Mouse (Mus musculus) limb, embryonic 12.5 days (tissue): ENCODE measurements around the gene Usp47. TPM values are rescaled to one million over a fixed set of nuclear protein-coding genes. Genes with fewer than 3 reads are reported as not detected.
A peak's percentile ranks its signal among the peaks of the same experiment; 100 is the strongest.

Experiments
- ATAC-seq: fragments of 200-750 bp; cut with Nextera tagmentation; 2 replicates; pipeline ENCODE4 v1.8.0; 2017; ENCODE audit warnings: low read depth, moderate TSS enrichment; ENCODE audit not compliant: insufficient number of reproducible peaks, insufficient read depth, low FRiP score, low TSS enrichment
- H3K27ac ChIP-seq: fragments of 300-500 bp; sonication (generic); 2 replicates; pipeline ENCODE4 v1.5.1; 2016; ENCODE audit warnings: mild to moderate bottlenecking, moderate library complexity
- H3K27me3 ChIP-seq: fragments of 300-500 bp; sonication (generic); 2 replicates; pipeline ENCODE4 v1.6.1; 2016; ENCODE audit warnings: mild to moderate bottlenecking, moderate library complexity
- H3K36me3 ChIP-seq: fragments of 300-500 bp; sonication (generic); 2 replicates; pipeline ENCODE4 v1.6.1; 2016; ENCODE audit warnings: mild to moderate bottlenecking, moderate library complexity
- H3K4me1 ChIP-seq: fragments of 300-500 bp; sonication (generic); replicated peaks from 2 replicates; pipeline ENCODE4 v1.6.1; 2016
- H3K4me2 ChIP-seq: fragments of 300-500 bp; sonication (generic); 2 replicates; pipeline ENCODE4 v1.6.1; 2016; ENCODE audit warnings: mild to moderate bottlenecking, moderate library complexity
- H3K4me3 ChIP-seq: fragments of 300-500 bp; sonication (generic); replicated peaks from 2 replicates; pipeline ENCODE4 v1.5.1; 2016; ENCODE audit warnings: mild to moderate bottlenecking
- H3K9ac ChIP-seq: fragments of 300-500 bp; sonication (generic); replicated peaks from 2 replicates; pipeline ENCODE4 v1.6.1; 2016; ENCODE audit warnings: mild to moderate bottlenecking, moderate library complexity
- H3K9me3 ChIP-seq: fragments of 300-500 bp; sonication (generic); 2 replicates; pipeline ENCODE4 v1.6.1; 2016; ENCODE audit warnings: mild to moderate bottlenecking, moderate library complexity
- WGBS: fragments of 180-500 bp; shearing (Covaris S2); methylation state at CpG from one replicate; pipeline ENCODE4 v1.1.7; 2016; 5-methylcytosine and 5-hydroxymethylcytosine counted together
- polyA plus RNA-seq: library from polyadenylated mRNA; unstranded; fragments of >200 nt; fragmentation: Nextera tagmentation; extraction: Ambion mirVana; gene quantifications from 2 replicates; pipeline ENCODE4 v1.2.1, GENCODE M21; 2016

Gene Usp47
- polyA plus RNA-seq = 102 and 107 TPM in 2 replicates

- H3K4me2 ChIP-seq = peak within 1 kb of the TSS; percentile 76
- WGBS = under 1% methylated on average over 54 of the region's 54 CpGs
Observed at GRCm38 (mm10) chr7:112023150-112023600, at the start of gene Usp47. Gene Usp47, plus strand, starts transcription at chr7:112023504.

GRCm38 (mm10) chr7:111976401-111976800 lies 46.9 kb upstream of the Usp47 start:
- WGBS = 63% methylated on average over 2 of the region's 2 CpGs
- H3K27ac ChIP-seq = no peak overlapping the region
- ATAC-seq = no peak
- no peaks in the 10 kb centered on the region for H3K36me3 ChIP-seq
- no peaks in the 10 kb centered on the region for H3K9me3 ChIP-seq
- H3K27me3 ChIP-seq = no peaks in the 10 kb centered on the region
- no peak overlapping the region for H3K4me2 ChIP-seq
- H3K4me1 ChIP-seq = no peaks in the 10 kb centered on the region
- H3K9ac ChIP-seq = no peak overlapping the region
- H3K4me3 ChIP-seq = no peak overlapping the region

More at GRCm38 (mm10) chr7:112023150-112023600, at the start of gene Usp47:
- H3K4me1 ChIP-seq = peaks cover 27% of the 10 kb centered on the region
- H3K9ac ChIP-seq = peak within 1 kb of the TSS; percentile 98
- peak within 1 kb of the TSS; percentile 94 for H3K4me3 ChIP-seq
- H3K9me3 ChIP-seq = no peaks in the 10 kb centered on the region
- ATAC-seq = peak; percentile 92
- peak within 1 kb of the TSS; percentile 99 for H3K27ac ChIP-seq
- H3K27me3 ChIP-seq = no peaks in the 10 kb centered on the region
- H3K36me3 ChIP-seq = peaks cover 2% of the 10 kb centered on the region; the same call in 1 of the 2 replicates

- no peaks in the 10 kb centered on the region for H3K9me3 ChIP-seq
- no peak for ATAC-seq
- H3K27me3 ChIP-seq = no peaks in the 10 kb centered on the region
- WGBS = 87% methylated on average over 3 of the region's 3 CpGs
- H3K27ac ChIP-seq = no peak overlapping the region
- H3K36me3 ChIP-seq = no peaks in the 10 kb centered on the region
- H3K9ac ChIP-seq = no peak overlapping the region
- H3K4me2 ChIP-seq = no peak overlapping the region
- H3K4me1 ChIP-seq = no peaks in the 10 kb centered on the region
- H3K4me3 ChIP-seq = no peak overlapping the region
Observed at GRCm38 (mm10) chr7:111977871-111978270, 45.4 kb upstream of the Usp47 start.

- 95% methylated on average over 15 of the region's 15 CpGs for WGBS
- ATAC-seq = no peak
- Histone ChIP-seq H3K4me3 (no peak overlapping the region), H3K4me2 (no peak overlapping the region), H3K9ac (no peak overlapping the region), H3K9me3 (no peaks in the 10 kb centered on the region), H3K4me1 (no peaks in the 10 kb centered on the region), H3K36me3 (no peaks in the 10 kb centered on the region), H3K27me3 (no peaks in the 10 kb centered on the region), H3K27ac (no peak overlapping the region)
Observed at GRCm38 (mm10) chr7:111982296-111982695, 41.0 kb upstream of the Usp47 start.

- Histone ChIP-seq H3K4me3 (no peak overlapping the region), H3K4me1 (no peaks in the 10 kb centered on the region), H3K9me3 (no peaks in the 10 kb centered on the region), H3K36me3 (no peaks in the 10 kb centered on the region), H3K27me3 (no peaks in the 10 kb centered on the region), H3K9ac (no peak overlapping the region), H3K27ac (no peak overlapping the region), H3K4me2 (no peak overlapping the region)
- WGBS = 92% methylated on average over 3 of the region's 3 CpGs
- ATAC-seq = no peak
Observed at GRCm38 (mm10) chr7:111984530-111984929, 38.8 kb upstream of the Usp47 start.

GRCm38 (mm10) chr7:111985266-111985665 lies 38.0 kb upstream of the Usp47 start:
- Histone ChIP-seq H3K27me3 (no peaks in the 10 kb centered on the region), H3K4me3 (no peak overlapping the region), H3K4me2 (no peak overlapping the region), H3K36me3 (no peaks in the 10 kb centered on the region), H3K9me3 (no peaks in the 10 kb centered on the region), H3K9ac (no peak overlapping the region), H3K27ac (no peak overlapping the region), H3K4me1 (no peaks in the 10 kb centered on the region)
- ATAC-seq = no peak
- 73% methylated on average over 4 of the region's 4 CpGs for WGBS

GRCm38 (mm10) chr7:111986906-111987305 lies 36.4 kb upstream of the Usp47 start:
- no peaks in the 10 kb centered on the region for H3K27me3 ChIP-seq
- no peak for ATAC-seq
- H3K4me1 ChIP-seq = no peaks in the 10 kb centered on the region
- H3K4me3 ChIP-seq = no peak overlapping the region
- no peaks in the 10 kb centered on the region for H3K9me3 ChIP-seq
- 72% methylated on average over 3 of the region's 3 CpGs for WGBS
- no peak overlapping the region for H3K9ac ChIP-seq
- H3K36me3 ChIP-seq = no peaks in the 10 kb centered on the region
- H3K27ac ChIP-seq = no peak overlapping the region
- no peak overlapping the region for H3K4me2 ChIP-seq

- peaks cover 6% of the 10 kb centered on the region; the same call in 1 of the 2 replicates for H3K9me3 ChIP-seq
- 67% methylated on average over 2 of the region's 2 CpGs for WGBS
- no peak for ATAC-seq
Observed at GRCm38 (mm10) chr7:111997441-111997840, 25.9 kb upstream of the Usp47 start.

GRCm38 (mm10) chr7:111998446-111999004 lies 24.8 kb upstream of the Usp47 start:
- 68% methylated on average over 6 of the region's 6 CpGs for WGBS
- no peaks in the 10 kb centered on the region for H3K27me3 ChIP-seq
- H3K9ac ChIP-seq = no peak overlapping the region
- no peak overlapping the region for H3K27ac ChIP-seq
- H3K4me1 ChIP-seq = no peaks in the 10 kb centered on the region
- no peak overlapping the region for H3K4me3 ChIP-seq
- no peak for ATAC-seq
- no peak overlapping the region for H3K4me2 ChIP-seq
- H3K9me3 ChIP-seq = peaks cover 6% of the 10 kb centered on the region; the same call in 1 of the 2 replicates
- no peaks in the 10 kb centered on the region for H3K36me3 ChIP-seq

More at GRCm38 (mm10) chr7:111997441-111997840, 25.9 kb upstream of the Usp47 start:
- no peak overlapping the region for H3K9ac ChIP-seq
- H3K4me2 ChIP-seq = no peak overlapping the region
- no peaks in the 10 kb centered on the region for H3K4me1 ChIP-seq
- H3K4me3 ChIP-seq = no peak overlapping the region
- no peak overlapping the region for H3K27ac ChIP-seq
- H3K27me3 ChIP-seq = no peaks in the 10 kb centered on the region
- no peaks in the 10 kb centered on the region for H3K36me3 ChIP-seq

GRCm38 (mm10) chr7:111999376-111999775 lies 23.9 kb upstream of the Usp47 start:
- no peak overlapping the region for H3K4me3 ChIP-seq
- ATAC-seq = no peak
- peaks cover 6% of the 10 kb centered on the region; the same call in 1 of the 2 replicates for H3K9me3 ChIP-seq
- H3K9ac ChIP-seq = no peak overlapping the region
- H3K4me1 ChIP-seq = no peaks in the 10 kb centered on the region
- no peak overlapping the region for H3K4me2 ChIP-seq
- H3K27ac ChIP-seq = no peak overlapping the region
- H3K27me3 ChIP-seq = no peaks in the 10 kb centered on the region
- H3K36me3 ChIP-seq = no peaks in the 10 kb centered on the region

- peaks cover 6% of the 10 kb centered on the region; the same call in 1 of the 2 replicates for H3K9me3 ChIP-seq
- no peaks in the 10 kb centered on the region for H3K4me1 ChIP-seq
- no peak overlapping the region for H3K9ac ChIP-seq
- H3K27ac ChIP-seq = no peak overlapping the region
- 79% methylated on average over 1 of the region's 1 CpGs for WGBS
- ATAC-seq = no peak
- H3K4me3 ChIP-seq = no peak overlapping the region
- no peaks in the 10 kb centered on the region for H3K27me3 ChIP-seq
- no peak overlapping the region for H3K4me2 ChIP-seq
- no peaks in the 10 kb centered on the region for H3K36me3 ChIP-seq
Observed at GRCm38 (mm10) chr7:112000166-112000565, 23.1 kb upstream of the Usp47 start.

GRCm38 (mm10) chr7:112010511-112010910 lies 12.8 kb upstream of the Usp47 start:
- no peak for ATAC-seq
- 82% methylated on average over 2 of the region's 2 CpGs for WGBS

More at GRCm38 (mm10) chr7:112010511-112010910, 12.8 kb upstream of the Usp47 start:
- Histone ChIP-seq H3K27ac (no peak overlapping the region), H3K9me3 (no peaks in the 10 kb centered on the region), H3K36me3 (no peaks in the 10 kb centered on the region), H3K4me2 (no peak overlapping the region), H3K4me1 (no peaks in the 10 kb centered on the region), H3K27me3 (no peaks in the 10 kb centered on the region), H3K4me3 (no peak overlapping the region), H3K9ac (no peak overlapping the region)
